Mouse (Mus musculus): ENCODE measurements around the gene Zfp692.
A peak's percentile ranks its signal among the peaks of the same experiment; 100 is the strongest.

Zfp692 gene

DNA sequence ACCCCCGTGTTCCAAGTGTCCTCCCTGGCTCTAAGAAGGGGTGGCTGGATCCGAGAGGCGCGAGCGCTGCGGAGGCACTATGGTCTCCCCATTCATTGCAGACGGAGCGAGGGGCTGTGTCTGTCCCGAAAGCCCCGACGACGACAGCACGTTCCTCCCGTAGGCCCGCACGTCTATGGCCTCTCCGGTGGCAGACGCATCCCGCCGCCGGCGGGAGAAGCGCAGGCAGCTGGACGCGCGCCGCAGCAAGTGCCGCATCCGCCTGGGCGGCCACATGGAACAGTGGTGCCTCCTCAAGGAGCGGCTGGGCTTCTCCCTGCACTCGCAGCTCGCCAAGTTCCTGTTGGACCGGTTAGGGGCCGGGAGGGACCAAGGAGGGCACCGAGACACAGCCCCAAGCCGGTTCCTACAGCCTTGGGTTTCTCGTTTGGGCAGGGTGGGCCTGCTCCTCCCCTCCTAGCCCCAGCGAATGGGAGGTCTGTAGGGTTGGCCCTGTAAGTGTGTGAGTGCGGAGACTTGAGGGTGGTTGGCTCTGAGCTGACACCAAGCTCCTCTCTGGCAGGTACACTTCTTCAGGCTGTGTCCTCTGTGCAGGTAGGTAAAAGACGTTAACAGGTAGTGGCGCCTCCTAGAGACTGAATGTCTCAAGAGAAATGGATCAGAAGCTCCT is 677 bp downstream of the Zfp692 start:
- DNase-seq (ENCODE audit: low spot score), result peak; percentile 72

DNA sequence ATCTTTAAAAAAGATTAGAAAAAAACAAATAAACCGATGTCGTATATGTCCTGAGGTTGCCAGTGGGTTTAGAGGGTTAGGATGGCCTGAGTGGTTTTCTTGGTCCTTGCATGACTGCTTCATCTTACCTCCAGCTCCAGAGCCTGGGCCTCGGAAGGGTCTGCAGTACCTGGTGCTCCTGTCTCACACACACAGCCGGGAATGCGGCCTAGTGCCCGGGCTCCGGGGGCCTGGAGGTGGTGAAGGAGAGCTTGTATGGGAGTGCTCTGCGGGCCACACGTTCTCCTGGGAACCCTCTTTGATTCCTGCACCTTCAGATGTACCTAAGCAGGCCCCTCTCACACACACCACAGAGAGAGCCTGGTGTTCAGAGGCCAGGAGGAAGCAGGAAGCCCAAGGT is 1.8 kb downstream of the Zfp692 start:
- no peak for DNase-seq (ENCODE audit: low spot score)

DNA sequence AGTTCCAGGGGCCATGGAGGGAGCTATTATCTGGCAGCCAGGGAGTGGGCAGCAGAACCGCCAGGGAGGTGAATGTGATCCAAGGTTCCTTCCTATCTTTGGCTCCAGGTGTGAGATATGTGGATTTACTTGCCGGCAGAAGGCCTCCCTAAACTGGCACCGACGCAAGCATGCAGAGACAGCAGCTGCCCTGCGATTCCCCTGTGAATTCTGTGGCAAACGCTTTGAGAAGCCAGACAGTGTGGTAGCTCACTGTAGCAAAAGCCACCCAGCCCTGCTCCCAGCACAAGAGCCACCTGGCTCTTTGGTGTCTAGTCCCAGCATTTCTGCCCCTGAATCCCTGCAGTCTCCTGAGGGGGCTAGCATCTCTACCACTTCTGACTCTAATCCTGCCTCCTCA is 7.2 kb downstream of the Zfp692 start:
- DNase-seq (ENCODE audit: low spot score), result no peak

DNA sequence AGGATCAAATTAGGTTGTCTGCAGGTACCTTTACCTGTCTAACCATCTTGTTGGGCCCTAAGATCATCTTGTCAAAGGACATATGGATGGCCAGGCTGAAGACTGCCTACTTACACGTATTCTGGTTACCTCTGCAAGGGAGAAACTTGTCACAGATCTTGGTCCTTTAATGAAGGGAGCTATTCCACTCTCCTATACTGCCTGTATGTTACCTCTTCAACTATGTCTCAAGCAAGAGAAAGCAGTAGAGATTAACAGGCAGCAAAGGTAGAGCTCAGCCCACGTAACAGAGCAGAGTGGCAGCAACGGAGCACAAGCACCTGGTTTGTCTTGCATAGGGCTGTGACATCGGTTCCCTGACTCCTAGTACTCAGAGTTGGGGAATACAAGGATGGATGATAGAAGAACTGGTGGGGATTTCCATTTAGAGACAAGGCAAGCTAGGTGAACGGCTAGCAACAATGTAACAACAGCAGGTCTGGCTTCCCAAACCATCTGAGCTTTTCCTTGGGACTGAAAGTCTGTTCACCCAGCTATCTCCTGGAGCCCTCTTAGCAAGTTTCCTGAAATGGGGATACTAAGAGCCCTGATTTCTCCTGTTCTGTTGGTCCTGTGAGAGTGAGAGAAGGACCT is 8.8 kb downstream of the Zfp692 start:
- DNase-seq (ENCODE audit: low spot score), result no peak

DNA sequence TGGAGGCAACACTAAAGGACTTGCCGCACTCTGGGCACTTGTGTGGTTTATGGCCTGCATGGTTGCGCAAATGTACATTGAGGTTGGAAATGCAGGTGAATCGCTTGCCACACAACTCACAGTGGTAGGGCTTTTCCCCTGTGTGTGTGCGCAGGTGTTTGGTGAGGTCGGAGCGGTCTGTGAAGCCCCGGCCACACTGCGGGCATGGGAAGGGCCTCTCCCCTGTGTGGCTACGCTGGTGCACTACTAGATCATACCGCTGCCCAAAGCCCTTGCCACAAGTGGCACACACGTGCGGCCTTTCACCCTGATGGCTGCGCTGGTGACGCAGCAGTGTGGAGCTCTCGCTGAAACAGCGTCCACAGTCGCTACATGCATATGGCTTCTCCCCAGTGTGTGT is 9.5 kb downstream of the Zfp692 start:
- DNase-seq (ENCODE audit: low spot score), result no peak

DNA sequence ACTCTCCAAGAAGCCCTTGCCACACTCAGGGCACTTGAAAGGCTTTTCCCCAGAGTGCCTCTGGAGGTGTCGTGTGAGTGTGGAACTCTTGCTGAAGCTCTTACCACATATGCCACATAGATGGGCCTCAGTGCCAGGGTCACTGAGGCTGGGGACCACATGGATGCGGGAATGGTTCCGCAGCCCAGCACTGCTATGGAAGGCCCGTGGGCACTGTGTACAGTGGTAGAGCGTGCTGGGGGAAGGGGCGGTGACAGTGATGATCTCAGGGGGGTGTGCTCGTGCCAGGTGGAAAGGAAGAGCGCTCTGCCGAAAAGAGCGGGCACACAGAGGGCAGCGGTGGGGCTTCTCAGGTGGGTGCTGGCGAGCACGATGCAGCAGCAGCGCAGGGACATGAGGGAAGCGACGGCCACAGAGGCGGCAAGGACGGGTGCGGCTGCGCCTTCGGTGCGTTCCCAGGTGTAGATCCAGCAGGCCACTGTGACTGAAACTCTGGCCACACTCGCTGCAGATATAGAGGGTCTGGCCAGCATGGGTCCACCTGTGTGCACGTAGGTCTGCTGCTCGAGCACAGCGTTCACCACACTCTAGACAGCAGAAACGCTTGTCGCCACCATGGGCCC is 10.0 kb downstream of the Zfp692 start:
- no peak for DNase-seq (ENCODE audit: low spot score)

DNA sequence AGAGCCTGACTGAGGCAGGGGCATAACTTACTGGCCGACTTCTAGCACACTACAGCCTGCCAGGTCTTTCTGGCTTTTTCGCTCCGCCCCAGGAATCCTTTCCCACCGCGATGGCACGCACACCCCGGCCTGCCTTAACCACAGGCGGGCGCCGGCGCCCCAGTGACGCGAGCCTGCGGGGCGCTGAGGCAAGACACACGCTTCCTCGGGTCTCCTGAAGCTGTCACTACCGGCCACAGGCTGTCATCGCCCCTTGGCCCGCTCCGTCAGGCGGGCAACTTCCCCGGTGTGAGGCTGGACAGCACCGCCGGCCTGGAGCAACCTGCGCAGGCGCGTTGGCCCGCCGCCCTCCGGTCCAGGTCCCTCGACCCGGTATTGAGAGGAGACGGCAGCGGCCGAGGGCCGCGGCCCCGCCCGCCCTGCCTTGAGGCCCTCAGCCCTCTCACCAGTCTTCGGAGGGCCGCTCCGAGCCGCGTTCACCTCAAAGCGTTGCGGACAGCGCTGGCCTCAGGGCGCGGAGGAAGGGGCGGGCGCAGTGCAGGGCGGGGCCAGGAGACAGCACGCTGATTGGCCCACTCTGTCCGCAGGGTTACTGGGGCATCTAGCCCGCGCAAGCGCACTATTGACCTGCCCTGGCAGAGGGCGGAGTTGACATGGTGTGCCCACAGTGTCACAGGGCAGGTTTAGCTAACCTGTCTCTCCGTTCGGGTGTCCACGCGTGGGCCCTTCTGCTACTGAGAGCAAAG is 16.1 kb downstream of the Zfp692 start:
- peak; percentile 97 for DNase-seq (ENCODE audit: low spot score)

DNA sequence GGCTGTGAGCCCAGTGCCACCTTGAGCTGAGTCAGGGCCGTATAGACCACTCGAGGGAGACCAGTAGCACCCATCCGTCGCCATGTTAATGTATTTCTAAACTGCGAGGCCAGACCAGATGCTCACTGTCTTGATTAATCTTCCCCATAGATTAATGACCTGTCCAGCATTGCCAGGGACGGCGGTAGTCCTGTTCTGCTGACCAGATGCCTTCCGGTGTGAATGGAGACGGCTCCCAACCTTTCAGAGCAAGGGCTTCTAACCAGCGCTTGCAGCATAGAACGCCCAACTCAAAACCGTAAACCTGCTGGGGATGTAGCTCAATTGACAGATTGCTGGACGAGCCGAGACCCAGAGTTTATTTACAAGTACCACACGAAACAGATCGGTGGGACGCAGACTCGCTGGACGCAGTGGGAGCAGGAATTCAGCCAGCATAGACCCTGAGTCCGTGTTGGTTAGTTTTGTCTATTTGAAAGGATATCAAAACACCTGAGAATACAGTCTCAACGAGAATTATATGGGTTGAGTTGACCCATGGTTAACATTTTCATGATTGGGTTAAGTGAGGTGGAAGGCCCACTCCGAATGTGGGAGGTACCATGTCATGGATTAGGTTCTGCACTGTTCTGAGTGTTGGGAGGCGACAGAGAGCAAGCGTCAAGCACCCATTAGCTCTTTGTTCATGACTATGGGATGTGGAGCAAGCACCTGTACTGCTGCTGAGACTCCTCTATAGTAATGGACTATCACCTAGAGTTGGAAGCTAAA is 16.9 kb downstream of the Zfp692 start:
- no peak for DNase-seq (ENCODE audit: low spot score)

DNA sequence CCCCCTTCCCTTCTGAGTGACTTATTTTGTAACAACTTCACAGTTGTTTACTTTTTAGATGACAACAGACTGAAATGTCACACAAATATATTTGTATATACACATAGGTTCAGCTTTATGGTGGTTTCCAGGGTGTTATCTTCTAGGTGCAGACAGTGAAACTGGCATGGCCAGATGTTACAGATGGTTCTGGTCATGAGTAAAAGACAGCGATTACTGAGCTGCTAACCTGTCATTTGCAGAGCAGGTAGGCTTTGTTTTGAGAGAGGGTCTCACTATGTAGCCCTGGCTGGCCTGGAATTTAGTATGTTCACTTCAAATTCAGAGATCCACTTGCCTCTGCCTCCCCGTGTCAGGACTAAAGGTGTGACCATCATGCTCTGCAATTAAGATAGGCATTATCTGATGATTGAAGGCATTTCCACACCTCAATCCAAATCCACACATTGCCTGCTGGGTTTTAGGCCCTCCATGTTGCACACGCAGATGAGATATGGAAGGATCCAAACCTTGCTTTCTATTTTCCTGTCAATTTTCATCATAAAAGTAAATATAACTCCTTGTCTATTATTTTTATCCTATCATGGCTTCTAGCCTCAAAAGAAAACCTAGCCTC is 17.9 kb downstream of the Zfp692 start:
- DNase-seq (ENCODE audit: low spot score), result no peak

DNA sequence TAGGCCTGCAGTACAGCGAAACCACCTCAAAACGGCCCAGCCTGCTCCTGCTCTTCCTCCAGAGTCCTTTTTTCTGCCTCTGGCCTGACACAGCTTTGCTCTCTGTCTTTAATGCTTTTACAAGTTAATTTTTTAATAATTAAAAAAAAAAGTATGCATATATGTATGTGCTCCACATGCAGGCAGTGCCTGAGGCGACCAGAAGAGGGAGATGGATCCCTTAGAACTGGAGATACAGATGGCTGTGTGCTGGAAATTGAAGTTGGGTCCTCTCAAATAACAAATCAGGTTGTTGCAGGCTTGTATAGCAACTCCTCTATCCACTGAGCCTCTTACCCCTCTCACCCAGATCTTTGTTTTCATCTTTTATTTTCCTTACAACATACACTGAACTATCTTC is 19.9 kb downstream of the Zfp692 start:
- no peak for DNase-seq (ENCODE audit: low spot score)

DNA sequence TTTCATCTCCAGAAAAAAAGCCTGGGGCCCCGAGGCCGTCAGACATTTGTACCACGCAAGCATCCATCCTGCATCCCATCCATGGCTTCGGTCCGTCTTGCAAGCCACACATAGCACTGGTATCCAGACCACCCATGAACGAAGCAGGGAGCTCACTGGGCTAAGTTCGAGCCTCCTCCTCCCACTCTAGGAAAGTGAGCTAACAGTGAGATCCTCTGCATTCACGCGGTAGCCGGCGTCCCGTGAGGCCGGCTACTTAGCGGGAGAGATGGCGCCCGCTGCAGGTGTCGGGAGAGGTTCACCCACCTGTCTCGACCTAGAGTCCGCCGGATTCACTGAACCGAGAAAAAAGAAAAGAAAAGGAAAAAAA is 23.0 kb downstream of the Zfp692 start:
- no peak for DNase-seq (ENCODE audit: low spot score)

DNA sequence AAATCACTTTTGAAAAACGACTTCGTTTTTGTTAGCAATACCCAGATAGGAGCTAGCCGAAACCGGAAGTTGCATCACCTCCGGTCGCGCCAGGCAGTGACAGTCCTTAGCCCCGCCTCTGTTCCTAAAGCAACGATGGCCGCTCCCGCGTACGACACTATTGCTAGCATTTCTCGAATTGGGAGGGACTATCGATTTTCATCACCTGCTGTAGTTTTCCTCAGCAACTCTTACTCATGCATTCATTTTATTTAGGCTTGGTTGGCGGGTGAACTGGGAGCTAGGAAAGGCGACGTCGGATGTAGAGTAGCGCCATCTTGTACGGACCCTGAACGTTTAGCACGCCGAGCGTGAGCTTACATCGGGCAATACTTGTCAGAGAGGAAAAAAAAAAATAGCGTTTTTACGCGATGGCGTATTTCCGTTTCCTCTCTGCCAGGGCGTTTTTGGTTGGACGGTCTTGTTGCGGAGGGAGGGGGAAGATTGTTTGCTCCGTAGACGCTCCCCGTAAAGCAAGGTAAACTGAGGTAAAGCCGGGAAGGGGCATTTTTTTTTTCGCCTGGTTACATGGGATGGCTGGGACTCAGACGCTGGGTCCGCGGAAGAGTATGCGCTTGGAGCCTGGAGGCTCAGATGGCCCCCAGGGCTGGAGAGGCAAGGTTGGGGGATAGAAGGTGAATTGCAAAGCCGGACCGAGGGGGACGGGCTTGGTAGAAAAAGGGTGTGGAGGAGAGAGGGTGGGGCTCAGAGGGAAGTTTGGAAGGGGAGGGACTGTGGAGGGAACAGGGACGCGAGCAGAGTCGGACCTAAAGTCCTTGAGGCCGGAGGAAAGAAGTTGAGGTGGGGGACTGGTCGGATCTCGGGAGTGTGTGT is 23.6 kb downstream of the Zfp692 start, which contains the start of the genes Zfp672 and Sh3bp5l:
Gene Zfp672, minus strand, starts transcription at position 64 of the 873 bp plus-strand sequence.
Gene Sh3bp5l, plus strand, starts transcription at position 449 of the 873 bp plus-strand sequence.
- peak; percentile 82 for DNase-seq (ENCODE audit: low spot score)

DNA sequence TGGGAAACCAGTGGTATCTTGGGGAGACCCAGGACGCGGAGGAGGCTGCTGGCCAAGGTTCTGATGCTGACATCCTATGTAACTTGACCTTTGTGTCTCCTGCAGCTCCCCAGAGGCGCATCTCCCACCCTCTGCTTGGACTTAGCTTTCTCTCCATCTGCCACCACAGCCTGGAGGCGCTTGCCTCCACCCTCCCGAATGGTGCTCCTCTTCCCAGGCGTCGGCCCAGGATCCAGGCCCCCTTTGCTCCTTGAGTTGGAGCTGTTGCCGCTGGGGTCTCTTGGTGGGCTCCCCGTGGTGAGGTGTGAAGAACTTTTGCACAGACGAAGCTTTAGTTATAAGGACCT is 24.3 kb downstream of the Zfp692 start:
- DNase-seq (ENCODE audit: low spot score), result no peak

DNA sequence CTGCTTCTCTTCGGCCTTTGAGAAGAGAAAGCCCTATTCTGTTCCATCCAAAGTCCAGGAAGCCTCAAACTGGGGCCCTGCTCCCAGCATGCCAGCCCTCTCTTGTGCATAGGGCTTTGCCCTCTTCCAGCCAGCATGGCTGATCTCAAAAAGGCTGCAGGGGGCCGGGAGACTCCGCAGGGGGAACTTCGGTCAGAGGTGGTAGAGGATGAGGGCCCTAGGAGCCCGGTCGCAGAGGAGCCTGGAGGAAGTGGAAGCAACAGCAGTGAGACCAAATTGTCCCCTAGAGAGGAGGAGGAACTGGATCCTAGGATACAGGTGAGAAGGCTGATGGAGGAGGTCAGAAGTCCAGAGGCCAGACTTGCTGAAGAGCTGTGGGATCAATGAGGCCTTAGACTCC is 24.7 kb downstream of the Zfp692 start:
- no peak for DNase-seq (ENCODE audit: low spot score)

DNA sequence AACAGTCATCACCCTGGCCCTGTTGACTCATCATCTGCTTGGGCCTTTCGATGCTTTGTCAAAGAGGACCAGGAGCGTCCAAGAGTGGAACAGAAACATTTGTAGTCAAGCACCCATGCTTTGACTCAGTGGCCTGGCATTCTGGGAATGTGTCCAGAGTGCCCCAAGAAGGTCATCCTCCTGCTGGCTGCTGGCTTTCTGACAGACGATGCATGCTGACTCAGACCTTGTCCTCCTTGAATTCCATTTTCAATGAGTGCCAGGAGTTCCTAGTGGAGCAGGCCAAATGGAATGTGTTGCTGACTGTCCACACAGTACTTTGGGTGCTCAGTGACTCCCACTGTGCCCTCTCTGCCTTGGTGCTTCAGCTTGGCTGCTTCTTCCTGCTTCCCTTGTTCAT is 27.9 kb downstream of the Zfp692 start:
- peak; percentile 43 for DNase-seq (ENCODE audit: low spot score)

DNA sequence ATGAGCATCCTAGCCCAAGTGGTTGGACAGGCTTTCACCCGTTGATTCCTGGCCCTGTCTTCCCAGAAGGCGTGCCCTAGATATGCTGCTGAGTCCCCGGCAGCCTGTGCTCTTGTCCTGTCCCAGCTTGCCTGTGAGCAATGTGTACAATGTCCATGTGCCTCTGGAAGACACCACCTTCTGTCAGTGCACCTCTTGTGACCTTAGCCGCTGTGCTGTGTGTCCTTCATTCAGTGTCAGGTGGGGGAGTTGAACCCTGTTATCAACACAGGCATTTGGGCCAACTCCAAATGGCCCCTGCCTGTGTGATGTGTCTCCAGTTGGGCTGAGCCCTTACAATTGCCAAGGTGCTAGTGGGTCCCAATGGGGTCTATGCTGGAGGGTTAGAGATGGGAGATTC is 39.9 kb downstream of the Zfp692 start:
- no peak for DNase-seq (ENCODE audit: low spot score)

DNA sequence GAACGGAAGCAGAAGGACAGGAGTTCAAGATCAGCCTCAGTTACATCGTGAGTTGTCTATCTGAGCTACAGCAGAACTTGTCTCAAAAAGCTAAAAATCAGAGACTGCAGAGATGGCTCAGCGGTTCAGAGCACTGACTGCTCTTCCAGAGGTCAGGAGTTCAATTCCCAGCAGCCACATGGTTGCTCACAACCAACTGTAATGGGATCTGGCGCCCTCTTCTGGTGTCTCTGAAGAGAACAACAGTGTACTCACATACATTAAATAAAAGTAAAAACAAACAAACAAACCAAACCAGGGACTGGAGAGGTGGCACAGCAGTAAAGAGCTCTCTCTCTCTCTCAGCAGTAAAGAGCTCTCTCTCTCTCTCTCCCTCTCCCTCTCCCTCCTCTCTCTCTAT is 43.8 kb downstream of the Zfp692 start:
- no peak for DNase-seq (ENCODE audit: low spot score)

DNA sequence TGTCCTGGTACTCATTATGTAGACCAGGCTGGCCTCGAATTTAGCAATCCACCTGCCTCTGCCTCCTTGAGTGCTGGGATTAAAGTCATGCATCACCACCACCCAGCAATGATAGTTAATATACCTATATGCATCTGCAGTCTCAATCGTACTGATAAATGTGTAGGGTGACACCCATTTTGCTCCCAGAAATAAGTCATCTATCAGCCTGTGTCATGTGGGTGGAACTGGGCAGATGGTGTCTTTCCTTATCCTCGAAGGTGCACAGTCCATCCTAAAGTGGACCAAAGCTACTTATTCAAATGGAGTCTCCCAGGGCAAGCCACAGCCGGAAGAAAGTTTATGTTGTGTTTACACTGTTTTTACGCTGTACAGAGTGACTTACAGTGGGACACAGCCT is 44.3 kb downstream of the Zfp692 start:
- DNase-seq (ENCODE audit: low spot score), result no peak

DNA sequence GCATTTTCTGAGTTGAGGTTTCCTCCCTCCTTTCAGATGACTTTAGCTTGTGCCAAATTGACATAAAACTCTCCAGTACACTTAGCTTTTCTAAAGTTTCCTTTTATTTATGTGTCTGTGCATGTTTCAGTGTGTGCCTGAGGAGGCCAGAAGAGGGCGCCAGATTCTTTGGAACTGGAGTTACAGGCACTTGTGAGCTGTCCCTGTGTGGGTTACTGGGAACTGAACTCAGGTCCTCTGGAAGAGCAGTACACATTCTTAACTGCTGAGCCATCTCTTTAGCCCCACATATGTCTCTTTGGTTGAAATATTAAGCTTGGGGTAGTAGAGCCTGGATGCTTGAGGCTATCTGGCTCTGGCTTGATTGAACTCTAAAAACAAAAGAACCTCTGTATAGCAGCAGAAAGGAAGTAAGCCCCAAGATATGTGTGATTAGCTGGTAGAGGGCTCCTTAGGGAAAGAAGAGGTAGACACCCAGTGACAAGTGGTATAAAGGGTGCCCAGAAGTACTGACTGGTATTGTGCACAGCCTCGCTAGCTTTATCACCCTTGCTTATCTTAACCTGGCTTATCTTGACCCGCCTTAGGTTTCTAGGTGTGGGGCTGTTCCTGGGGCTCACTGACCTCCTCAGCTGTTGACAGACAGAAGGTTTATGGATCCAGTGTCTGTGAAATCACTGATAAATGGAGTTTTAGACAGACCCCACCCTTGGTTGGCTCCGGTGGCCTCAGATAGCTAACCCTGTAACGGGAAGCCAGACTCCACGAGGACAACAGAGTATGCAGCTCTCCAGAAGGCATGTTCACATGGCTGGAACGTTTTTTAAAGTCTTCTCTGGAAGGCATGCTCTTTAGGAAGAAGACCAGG is 46.0 kb downstream of the Zfp692 start:
- DNase-seq (ENCODE audit: low spot score), result no peak

DNA sequence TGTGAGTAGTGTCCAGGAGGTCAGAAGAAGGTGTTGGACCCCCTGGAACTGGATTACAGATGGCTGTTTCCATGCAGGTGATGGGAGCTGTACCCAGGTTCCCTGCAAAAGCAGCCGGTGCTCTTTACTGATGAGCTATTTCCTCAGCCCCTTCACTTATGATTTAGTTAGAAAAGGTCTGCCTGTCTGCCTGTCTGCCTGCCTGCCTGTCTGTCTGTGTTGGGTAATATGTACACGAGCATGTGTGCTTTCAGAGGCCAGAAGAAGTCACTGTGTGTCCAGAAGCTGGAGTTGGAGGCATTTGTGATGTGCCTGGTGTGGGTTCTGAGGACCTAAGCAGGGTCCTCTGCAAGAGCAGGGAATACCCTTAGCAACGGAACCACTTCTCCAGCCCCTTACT is 46.8 kb downstream of the Zfp692 start:
- no peak for DNase-seq (ENCODE audit: low spot score)

All from ovary, postnatal 36 days (tissue).